Mouse (Mus musculus) C2C12 (cell line): ENCODE results near the gene 9130409I23Rik. TPM values are rescaled to one million over a fixed set of nuclear protein-coding genes. Genes with fewer than 3 reads are reported as not detected.

ENCODE experiments used
- H3K27me3 ChIP-seq: one replicate; pipeline ENCODE4 v1.6.1; 2011; ENCODE audit not compliant: control insufficient read depth, insufficient read depth, insufficient read length
- H3K36me3 ChIP-seq: one replicate; pipeline ENCODE4 v1.6.1; 2011; ENCODE audit not compliant: control insufficient read depth, insufficient read depth
- H3K4me3 ChIP-seq: one replicate; pipeline ENCODE4 v1.5.1; 2011; ENCODE audit warnings: mild to moderate bottlenecking, control low read depth; ENCODE audit not compliant: poor library complexity, insufficient read depth, severe bottlenecking
- H3K79me2 ChIP-seq: one replicate; pipeline ENCODE4 v1.6.1; 2011; ENCODE audit not compliant: control insufficient read depth, insufficient read depth
- H3K79me3 ChIP-seq: one replicate; pipeline ENCODE4 v1.6.1; 2011; ENCODE audit warnings: low read depth, control low read depth
- H3ac ChIP-seq: one replicate; pipeline ENCODE3; 2011; ENCODE audit warnings: low read depth; ENCODE audit not compliant: control insufficient read depth, insufficient read length
- CEBPB ChIP-seq: IDR thresholded peaks from one replicate; pipeline ENCODE4 v1.6.1; 2011; ENCODE audit warnings: low read depth, mild to moderate bottlenecking, control low read depth, moderate library complexity
- CTCF ChIP-seq: IDR thresholded peaks from one replicate; pipeline ENCODE4 v1.5.1; 2011; ENCODE audit not compliant: control insufficient read depth, insufficient read depth, insufficient read length
- FOSL1 ChIP-seq: IDR thresholded peaks from one replicate; pipeline ENCODE4 v1.8.0; 2011; ENCODE audit warnings: mild to moderate bottlenecking, low read length; ENCODE audit not compliant: poor library complexity, insufficient read depth, severe bottlenecking
- MAX ChIP-seq: IDR thresholded peaks from one replicate; pipeline ENCODE4 v1.6.1; 2011; ENCODE audit warnings: mild to moderate bottlenecking, control low read depth
- MYOD1 ChIP-seq: IDR thresholded peaks from one replicate; pipeline ENCODE4 v1.6.1; 2011; ENCODE audit warnings: low read depth; ENCODE audit not compliant: control insufficient read depth, insufficient read length
- MYOG ChIP-seq: IDR thresholded peaks from one replicate; pipeline ENCODE4 v1.6.1; 2011; ENCODE audit not compliant: control insufficient read depth, insufficient read length; ENCODE audit errors: extremely low read depth
- USF1 ChIP-seq: IDR thresholded peaks from one replicate; pipeline ENCODE4 v1.6.1; 2011; ENCODE audit warnings: low read depth, mild to moderate bottlenecking, control low read depth, moderate library complexity
- polyA plus RNA-seq: library from polyadenylated mRNA; unstranded; fragments of >200 nt; fragmentation: generic; extraction: Trizol; gene quantifications from one replicate; pipeline ENCODE4 v1.2.1, GENCODE M21; 2012; ENCODE audit warnings: missing spikeins

Gene 9130409I23Rik
- polyA plus RNA-seq, 1 experiment = not detected

DNA sequence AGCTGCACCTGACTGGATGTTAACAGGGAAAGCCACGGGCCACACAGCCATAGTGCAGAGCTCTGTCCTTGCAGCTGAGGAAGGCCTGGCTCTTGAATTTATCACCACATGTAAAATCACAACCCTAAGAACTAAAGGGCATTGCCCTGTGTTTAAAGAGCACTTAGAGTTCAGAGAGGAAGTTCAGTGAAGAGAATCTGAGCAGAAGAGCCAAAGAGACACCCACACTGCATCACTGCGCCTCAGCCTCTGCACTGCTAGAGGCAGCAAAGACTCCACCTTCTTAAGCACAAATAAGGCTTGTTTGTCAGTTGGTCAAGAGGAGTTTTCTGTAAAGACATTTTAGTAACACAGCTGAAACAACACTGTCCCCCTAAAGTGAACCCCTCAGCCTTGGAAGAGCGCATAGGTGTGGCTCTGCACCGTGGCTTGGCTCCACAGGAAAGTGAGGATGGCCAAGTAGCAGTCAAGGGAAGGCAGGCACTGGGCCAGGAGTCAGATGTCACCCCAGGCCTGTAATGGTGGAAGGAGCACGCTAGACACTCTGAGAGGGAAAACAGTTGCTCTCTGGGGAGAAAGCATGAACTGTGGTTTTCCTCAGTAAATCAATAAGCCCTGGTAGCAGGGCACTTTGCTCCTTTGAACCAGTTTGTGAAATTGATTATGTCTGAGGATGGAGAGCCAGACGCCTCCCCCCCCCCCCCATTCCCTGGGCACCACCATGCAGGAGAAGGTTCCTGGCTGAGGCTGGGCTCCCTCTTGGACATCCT lies 36.1 kb upstream of the 9130409I23Rik start:
- TF ChIP-seq USF1 = no peak
- no peak for TF ChIP-seq FOSL1
- no peak for TF ChIP-seq MYOD1
- no peak for TF ChIP-seq MYOG
- TF ChIP-seq MAX = no peak
- no peak for TF ChIP-seq CEBPB
- TF ChIP-seq CTCF = no peak
- H3K36me3 ChIP-seq = peaks cover 20% of the 10 kb centered on the region
- no peaks in the 10 kb centered on the region for H3K27me3 ChIP-seq
- no peak overlapping the region for H3K4me3 ChIP-seq
- peaks cover 2% of the 10 kb centered on the region for H3K79me3 ChIP-seq
- H3K79me2 ChIP-seq = peaks cover 23% of the 10 kb centered on the region
- no peak overlapping the region for H3ac ChIP-seq

DNA sequence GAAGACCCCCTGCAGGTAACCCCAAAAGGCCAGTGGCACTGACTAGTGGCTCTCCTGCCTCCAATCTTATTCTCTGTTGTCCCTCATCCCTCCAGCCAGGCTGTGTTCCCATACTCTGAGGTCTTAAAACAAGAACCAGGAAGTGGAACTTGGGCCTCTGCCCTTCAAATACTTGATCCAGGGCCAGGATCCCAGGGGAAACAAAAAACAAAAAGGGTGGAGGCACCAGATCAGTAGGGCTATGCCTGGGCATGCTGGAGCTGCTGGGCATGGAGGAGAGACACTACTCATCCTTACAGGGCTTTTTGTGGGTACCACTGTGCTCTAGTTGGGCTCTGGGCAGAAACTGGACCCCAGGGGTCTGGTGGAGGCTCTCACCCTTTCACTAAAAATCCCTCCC lies 35.5 kb upstream of the 9130409I23Rik start:
- Histone ChIP-seq H3K4me3 (no peak overlapping the region), H3ac (no peak overlapping the region)

DNA sequence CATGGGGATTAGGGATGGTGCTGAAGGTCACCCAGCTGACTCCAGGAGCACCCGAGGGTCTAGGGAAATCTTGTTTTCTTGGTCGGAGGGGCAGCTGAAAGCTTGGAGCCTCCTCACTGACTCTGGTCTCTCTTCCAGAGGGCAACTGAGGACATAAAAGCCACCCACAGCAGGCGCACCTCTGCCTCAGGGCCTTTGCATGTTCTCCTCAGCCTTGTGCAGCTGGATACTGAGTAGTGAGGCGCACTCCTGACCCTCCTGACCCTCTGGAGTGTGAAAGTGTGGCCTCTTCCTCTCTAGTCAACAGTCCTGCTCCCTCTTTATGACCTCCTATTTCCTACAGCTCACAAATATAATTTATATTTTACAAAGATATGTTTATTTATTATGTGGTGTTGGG lies 35.0 kb upstream of the 9130409I23Rik start:
- peak overlapping the region; percentile 14 for H3ac ChIP-seq
- peaks cover 23% of the 10 kb centered on the region for H3K79me2 ChIP-seq
- TF ChIP-seq FOSL1 (no peak), USF1 (no peak), CEBPB (no peak), MAX (no peak), CTCF (no peak), MYOD1 (no peak), MYOG (no peak)
- peaks cover 20% of the 10 kb centered on the region for H3K36me3 ChIP-seq
- no peak overlapping the region for H3K4me3 ChIP-seq
- H3K79me3 ChIP-seq = peaks cover 2% of the 10 kb centered on the region
- H3K27me3 ChIP-seq = no peaks in the 10 kb centered on the region

More for the DNA sequence above, 35.5 kb upstream of the 9130409I23Rik start:
- Histone ChIP-seq H3K36me3 (peaks cover 20% of the 10 kb centered on the region), H3K79me2 (peaks cover 23% of the 10 kb centered on the region), H3K79me3 (peaks cover 2% of the 10 kb centered on the region), H3K27me3 (no peaks in the 10 kb centered on the region)
- no peak for TF ChIP-seq USF1
- TF ChIP-seq MYOG = no peak
- TF ChIP-seq FOSL1 = no peak
- no peak for TF ChIP-seq MAX
- TF ChIP-seq MYOD1 = no peak
- TF ChIP-seq CTCF = no peak
- TF ChIP-seq CEBPB = no peak

- no peaks in the 10 kb centered on the region for H3K27me3 ChIP-seq
- peaks cover 20% of the 10 kb centered on the region for H3K36me3 ChIP-seq
- H3ac ChIP-seq = peak overlapping the region; percentile 71
- peaks cover 23% of the 10 kb centered on the region for H3K79me2 ChIP-seq
- TF ChIP-seq MAX = peak; percentile 15
- peak; percentile 79 for TF ChIP-seq USF1
- TF ChIP-seq FOSL1 = no peak
- H3K4me3 ChIP-seq = peak overlapping the region; percentile 50
- peaks cover 2% of the 10 kb centered on the region for H3K79me3 ChIP-seq
These were observed 34.4 kb upstream of the 9130409I23Rik start for GRCm38 (mm10) chr1:181016532-181017131.

GRCm38 (mm10) chr1:181017212-181017711 lies 33.8 kb upstream of the 9130409I23Rik start:
- Histone ChIP-seq H3K27me3 (no peaks in the 10 kb centered on the region), H3K36me3 (peaks cover 19% of the 10 kb centered on the region), H3K79me2 (peaks cover 23% of the 10 kb centered on the region), H3ac (peak overlapping the region; percentile 71), H3K79me3 (peaks cover 2% of the 10 kb centered on the region), H3K4me3 (peak overlapping the region; percentile 50)
- TF ChIP-seq CEBPB (no peak), FOSL1 (no peak), CTCF (no peak), USF1 (no peak), MAX (no peak), MYOD1 (no peak), MYOG (no peak)
